Mouse (Mus musculus) liver, embryonic 14.5 days (tissue): Measurements from ENCODE around the gene Aldh1a3.

ENCODE experiments used
- CTCF ChIP-seq: IDR thresholded peaks from 2 replicates; pipeline ENCODE4 v1.5.1; 2016; ENCODE audit warnings: antibody characterized with exemption, low read depth, control low read depth
- EP300 ChIP-seq: IDR thresholded peaks from 2 replicates; pipeline ENCODE4 v1.6.1; 2016; ENCODE audit warnings: antibody characterized with exemption, low read depth

GRCm38 (mm10) chr7:66427437-66428161, at the start of gene Aldh1a3:
- TF ChIP-seq CTCF (no peak), EP300 (no peak)
